Mouse (Mus musculus): Measurements from ENCODE around the gene Ttll2.
"Not testable (repeated sequence)": the region's sequence is repeated elsewhere in the genome, so short reads cannot be mapped to it uniquely, and the experiment has no call there.

DNA sequence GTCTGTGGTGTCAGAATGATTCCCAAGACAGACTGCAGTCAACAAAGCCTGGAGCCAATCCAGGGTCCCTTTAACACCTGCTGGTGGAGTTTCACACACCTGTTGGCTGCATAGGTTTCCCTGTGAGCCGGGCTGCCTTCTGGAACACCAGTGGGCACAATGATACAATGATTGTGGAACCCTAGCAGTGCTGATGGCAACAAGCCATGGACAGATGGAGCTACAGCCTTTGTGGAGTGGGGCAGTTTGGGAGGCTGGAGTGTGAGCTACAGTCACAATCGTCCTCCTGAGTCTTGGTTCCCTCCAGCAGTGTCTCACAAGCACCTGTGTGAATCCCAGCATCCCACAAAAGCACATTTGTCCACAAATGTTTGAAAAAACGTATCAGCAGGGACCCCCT, 3.7 kb downstream of the Ttll2 start:
- not testable (repeated sequence) for TF ChIP-seq USF1 (IDR thresholded peaks at IDR 0.05; ENCODE audit: low read depth, low read length); E2F4 (IDR thresholded peaks at IDR 0.05; ENCODE audit: borderline replicate concordance, low read depth, low read length); SMC3 (IDR thresholded peaks at IDR 0.05; ENCODE audit: low read depth, low read length); CTCF (IDR thresholded peaks at IDR 0.05 in 2 of 3, conservative IDR thresholded peaks at IDR 0.05 in 1 of 3; ENCODE audit: control insufficient read depth in 1 of 3, insufficient read depth in 1 of 3, low read depth in 2 of 3, low read length in 3 of 3, poor library complexity in 1 of 3, severe bottlenecking in 1 of 3); ZKSCAN1 (IDR thresholded peaks at IDR 0.05; ENCODE audit: low read depth, low read length); POLR2A (IDR thresholded peaks at IDR 0.05; ENCODE audit: control insufficient read depth in 1 of 2, insufficient read depth in 1 of 2, low read depth in 1 of 2, low read length in 2 of 2, poor library complexity in 1 of 2); ELF1 (IDR thresholded peaks at IDR 0.05; ENCODE audit: low read depth, low read length); MYC (IDR thresholded peaks at IDR 0.05; ENCODE audit: low read depth, low read length); NRF1 (IDR thresholded peaks at IDR 0.05; ENCODE audit: insufficient read depth, low read depth, low read length, poor library complexity, severe bottlenecking); TAL1 (IDR thresholded peaks at IDR 0.05; ENCODE audit: low read length); GABPA (IDR thresholded peaks at IDR 0.05; ENCODE audit: low read depth, low read length); ZNF384 (IDR thresholded peaks at IDR 0.05; ENCODE audit: low read depth, low read length)
